Mouse (Mus musculus) Muller cell, postnatal 12 days (primary cell): Measurements from ENCODE around the gene Gclc.
"Not testable (repeated sequence)": the region's sequence is repeated elsewhere in the genome, so short reads cannot be mapped to it uniquely, and the experiment has no call there.

Experiments used
- DNase-seq: peaks from one replicate; pipeline ENCODE4 v3.0.0-alpha.2; 2015; ENCODE audit errors: inconsistent ontology term

Gene Gclc

DNA sequence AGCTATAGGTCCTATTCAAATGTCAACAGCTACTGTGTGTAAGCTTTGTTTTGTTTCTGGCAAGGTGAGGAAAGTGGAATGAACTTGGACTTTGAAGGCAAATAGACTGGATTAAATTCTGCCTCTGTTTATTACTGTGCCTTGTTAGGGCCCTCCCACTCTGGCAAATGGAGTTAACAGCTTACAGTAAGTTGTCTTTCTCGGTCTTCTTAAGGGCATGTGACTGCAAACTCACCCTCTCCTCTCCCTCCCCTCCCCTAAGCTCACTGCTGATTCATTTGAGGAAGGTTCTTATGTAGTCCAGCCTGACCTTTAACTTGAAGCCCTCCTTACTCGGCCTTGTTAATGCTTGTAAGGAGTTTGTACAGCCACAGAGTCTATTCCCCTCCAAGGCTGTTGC, 8.0 kb upstream of the Gclc start:
- DNase-seq, result no peak

DNA sequence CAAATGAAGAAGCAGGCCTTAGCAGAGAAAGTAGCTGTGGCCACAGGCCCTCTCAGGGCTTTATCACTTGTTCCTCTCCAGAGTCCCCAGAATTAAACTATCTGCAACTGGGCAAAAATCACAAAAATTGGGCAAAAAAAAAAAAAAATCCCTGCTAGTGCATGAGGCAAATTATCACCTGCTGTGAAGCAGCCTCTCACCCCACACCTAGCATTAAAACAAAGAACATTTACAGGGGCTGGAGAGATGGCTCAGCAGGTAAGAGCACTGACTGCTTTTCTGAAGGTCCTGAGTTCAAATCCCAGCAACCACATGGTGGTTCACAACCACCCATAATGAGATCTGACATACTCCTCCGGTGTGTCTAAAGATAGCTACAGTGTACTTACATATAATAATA, 6.0 kb upstream of the Gclc start:
- DNase-seq, result not testable (repeated sequence)

DNA sequence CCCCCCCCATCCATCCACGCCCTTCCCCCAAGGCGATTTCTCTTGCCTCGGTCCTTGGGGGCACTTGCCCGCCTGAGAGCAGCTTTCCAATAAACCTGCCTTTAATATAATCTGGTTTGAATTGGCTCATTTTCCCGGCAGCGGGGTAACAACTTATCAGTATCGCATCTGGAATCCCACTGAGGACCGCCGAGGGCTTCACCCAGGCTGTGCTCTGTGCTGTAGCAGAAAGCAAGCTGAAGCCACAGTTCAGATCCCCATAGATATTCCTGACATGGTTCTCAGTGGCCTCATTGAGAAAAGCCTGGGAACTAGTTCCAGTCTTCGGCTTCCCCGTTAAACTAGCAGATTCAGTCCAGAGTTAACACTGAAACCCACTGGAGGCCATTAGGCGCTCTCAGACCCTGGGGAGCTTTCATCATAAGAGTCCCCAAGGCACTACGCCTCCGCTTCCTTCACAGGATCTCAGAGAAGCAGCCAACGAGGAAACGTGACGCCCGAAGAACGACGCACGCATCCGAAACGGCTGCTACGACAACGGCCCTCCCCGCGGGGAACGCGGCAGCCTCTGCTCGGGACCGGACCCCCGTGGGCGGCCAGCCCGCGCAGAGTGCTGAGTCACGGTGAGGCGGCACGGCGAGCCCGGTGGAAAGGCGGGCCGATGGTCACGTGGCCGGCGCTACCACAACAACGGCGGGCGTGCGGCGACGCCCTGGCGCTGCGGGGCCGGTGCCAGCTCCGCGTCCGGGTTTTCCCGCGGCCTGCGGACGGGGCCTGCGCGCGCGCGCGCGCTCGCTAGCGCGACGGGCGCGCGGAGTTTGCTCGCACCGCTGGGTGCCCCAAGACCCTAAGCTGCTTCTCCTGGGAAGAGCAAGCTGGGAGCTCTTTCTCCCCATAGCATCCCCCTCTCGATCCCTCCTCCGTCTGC, 3.9 kb upstream of the Gclc start:
- DNase-seq, result peak; percentile 96

DNA sequence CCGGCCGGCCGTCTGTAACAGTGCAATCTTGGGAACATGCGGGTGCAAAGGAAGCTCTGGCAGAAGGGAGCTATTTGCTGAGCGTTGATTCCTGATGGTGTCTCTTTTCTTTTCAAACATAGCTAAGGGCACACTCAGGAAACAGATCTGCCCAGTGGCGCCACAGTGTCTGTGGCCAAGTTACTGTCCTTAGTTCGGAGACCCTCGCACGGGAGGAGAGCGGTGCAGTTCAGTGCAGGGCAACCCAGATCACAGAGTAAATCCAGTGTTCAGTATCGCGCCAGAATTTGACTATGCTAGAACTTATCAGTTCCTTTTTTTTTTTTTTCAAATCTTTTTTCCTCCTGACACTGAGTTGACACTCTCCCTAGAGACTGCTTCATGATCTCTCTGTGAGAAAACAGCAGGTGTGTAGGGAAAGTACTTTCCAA, 3.2 kb upstream of the Gclc start:
- no peak for DNase-seq

DNA sequence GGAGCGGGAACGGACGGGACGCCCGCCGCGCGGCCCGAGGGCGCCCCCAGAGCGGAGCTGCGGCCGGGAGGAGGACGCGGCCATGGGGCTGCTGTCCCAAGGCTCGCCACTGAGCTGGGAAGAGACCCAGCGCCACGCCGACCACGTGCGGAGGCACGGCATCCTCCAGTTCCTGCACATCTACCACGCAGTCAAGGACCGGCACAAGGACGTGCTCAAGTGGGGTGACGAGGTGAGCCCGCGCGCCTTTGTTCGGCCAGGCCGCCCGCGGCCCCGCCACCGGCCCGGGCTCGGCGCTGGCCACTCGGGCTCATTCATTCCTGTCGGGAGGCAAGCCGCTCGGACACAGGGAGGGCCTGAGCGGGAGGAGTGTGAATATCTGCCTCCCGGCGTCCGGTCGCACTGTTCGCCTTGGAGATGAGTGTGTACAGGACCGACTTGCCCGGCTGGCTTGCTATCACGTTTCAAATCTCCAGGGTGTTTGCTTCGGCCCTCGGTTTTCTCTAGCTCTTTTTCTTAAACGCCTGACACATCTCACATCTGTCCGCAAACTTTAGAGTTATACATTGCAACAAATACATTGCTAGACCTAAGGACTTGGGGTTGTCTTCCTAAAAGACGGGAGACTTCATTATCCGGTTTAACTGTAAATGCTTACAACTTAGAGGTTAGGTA, 530 bp downstream of the Gclc start:
- peak; percentile 85 for DNase-seq

DNA sequence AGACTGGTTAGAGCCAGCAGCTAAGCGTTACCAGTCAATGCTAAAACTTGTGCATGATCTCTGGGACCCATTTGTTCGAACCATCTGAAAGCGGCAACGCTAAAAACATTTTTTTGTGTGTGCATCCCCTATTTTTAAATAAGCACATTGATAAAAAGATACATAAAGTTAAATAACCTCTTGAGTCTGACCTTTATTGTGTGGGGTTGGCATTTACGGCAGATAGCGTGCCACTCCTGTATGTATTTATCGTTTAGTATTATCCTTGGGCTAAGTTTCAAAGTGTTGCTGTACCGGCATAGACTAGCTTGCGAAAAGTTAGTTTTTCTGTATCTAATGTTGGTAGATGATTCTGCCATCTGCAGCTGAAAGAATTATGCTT, 1.1 kb downstream of the Gclc start:
- DNase-seq, result peak; percentile 42

DNA sequence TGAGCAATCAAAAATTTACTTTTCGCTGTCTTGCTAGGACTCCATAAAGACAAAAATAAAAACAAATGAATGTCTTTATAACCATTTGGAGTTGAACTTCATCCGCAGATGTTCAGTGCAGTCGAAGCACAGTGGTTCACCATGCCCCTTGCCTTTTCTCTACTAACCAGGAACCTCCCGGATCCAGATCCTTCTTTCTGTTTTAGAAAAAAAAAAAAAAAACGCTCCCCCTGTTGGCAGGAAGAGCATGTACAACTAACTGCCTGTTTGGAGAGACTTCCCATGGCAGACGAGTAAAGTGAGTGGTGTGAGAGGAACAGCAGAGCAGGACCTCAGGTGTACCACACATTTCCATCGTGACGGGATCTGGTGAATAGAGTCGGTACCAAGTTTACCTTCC, 1.7 kb downstream of the Gclc start:
- DNase-seq, result peak; percentile 58

DNA sequence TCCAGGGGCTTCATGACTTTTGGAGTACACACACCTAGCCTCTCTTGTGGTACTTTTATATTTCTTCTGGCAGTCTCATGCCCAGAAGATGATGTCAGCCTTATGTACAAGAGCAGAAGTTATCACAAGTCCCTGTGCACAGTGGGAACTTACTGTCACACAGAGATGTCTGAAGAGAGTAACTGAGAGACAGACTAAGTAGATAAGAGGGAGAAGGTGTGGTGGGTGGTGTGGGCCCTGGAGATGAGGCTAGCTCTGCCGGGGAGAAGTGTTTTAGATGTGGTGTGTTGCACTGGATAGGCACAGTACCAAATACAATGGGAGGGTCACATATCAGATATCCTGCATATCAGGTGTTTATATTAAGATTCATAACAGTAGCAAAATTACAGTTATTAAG, 3.0 kb downstream of the Gclc start:
- DNase-seq, result no peak

DNA sequence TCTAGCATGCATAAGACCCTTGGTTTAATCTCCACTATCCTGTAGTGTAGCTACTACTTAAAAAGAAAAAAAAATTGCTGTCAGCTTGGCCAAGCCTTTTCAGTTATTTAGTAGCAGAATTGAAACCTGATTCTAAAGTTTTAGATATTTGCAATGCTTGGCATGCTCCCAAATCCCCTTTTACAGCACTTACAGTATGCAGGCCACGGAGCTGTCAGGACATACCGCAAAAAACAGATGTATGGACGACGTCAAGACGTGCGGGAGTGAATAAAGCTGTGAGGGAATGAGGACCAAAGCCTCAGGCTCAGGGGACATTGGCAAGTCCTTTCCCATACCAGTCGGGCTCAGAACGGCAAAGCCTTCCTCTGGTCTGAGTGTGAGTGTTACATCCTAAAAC, 4.1 kb downstream of the Gclc start:
- DNase-seq, result no peak

DNA sequence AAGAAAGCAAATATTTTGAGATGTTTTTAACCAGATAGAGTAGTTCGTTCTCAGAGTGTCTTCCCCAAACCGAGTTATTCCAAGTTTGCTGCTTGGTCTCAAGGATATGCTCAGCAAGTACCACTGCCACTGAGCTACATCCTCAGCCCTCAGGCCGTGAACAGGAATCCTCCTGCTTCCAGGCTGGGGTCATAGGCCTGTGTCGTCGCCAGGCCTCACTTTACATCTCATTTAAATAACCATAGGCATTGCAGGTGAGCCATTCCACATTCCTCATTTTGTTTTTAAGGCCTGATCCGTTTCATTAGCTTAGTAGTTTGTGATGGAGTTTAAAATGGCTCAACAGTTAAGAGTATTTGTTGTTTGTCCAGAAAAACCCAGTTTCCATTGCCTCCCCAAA, 4.8 kb downstream of the Gclc start:
- no peak for DNase-seq

DNA sequence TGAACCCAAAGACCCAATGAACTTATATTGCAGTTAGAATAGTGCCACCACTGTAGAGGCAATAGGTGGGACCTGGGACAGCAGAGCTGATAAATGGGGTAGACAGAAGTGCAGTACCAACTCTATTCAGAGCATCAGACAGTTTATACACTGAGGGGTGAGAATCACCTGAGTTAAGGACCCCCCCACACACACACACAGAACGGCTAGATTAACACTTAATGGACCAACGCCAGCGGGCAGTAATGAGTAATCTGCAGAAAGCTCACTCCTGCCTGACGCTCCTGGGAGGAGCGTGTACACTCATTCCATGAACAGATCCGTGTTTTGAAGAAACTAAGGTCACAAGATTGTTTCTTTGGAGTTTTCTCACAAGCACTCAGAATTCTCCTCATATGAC, 5.4 kb downstream of the Gclc start:
- no peak for DNase-seq

DNA sequence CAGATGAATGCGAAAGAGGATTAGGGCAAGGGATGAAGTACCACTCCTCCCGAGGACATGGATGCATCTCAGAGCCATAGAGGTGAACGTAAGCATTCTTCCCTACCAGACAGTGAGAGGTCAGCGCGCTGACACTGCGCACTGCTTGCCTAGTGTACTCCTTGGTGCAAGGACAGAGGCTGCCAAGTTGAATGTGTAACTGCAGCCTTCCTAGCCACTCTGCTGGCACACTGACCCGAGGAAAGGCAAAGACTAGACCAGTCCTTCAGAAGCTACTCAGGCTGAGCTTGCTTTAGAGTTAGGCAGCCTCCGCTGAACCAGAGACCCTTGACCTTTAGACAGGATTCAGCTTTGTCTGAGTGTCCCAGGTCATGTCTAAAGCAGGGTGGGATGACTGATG, 11.9 kb downstream of the Gclc start:
- no peak for DNase-seq

DNA sequence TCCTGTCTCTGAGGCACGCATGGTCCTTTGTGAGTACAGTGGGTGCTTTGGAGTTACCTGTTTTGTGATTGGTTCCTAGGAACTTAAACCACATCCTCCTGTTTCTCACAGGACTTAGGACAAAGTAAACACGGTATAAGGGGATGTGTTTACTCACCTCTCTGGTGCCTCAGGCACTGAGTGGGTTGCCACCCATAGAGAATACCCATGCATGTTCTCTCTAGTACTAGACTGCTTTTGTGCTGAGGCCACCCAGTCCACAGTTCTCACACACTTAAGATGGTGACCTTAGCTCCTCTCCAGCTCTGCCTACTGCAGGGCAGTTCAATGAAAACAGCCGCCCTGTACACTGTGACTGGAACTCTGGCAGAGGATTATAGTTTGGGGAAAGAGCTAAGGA, 12.4 kb downstream of the Gclc start:
- DNase-seq, result no peak

DNA sequence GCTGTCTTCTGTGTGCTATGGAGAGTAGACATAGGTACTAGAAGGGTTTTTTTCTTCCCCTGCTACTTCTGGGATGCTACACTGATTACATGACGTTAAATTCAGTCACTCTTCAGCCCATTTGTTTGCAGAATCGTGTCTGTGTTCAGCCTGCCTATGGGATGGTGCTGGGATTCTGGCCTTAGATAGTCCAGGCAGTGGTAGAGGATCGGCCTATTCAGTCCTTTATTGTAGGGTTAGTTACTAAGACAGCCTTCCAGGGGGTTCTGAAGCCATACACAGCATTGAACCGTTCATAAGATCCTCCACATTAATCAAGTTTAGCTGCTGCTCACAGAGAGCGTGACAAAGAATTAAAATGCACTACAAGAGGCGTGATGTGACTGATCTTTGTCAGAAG, 16.6 kb downstream of the Gclc start:
- DNase-seq, result no peak

DNA sequence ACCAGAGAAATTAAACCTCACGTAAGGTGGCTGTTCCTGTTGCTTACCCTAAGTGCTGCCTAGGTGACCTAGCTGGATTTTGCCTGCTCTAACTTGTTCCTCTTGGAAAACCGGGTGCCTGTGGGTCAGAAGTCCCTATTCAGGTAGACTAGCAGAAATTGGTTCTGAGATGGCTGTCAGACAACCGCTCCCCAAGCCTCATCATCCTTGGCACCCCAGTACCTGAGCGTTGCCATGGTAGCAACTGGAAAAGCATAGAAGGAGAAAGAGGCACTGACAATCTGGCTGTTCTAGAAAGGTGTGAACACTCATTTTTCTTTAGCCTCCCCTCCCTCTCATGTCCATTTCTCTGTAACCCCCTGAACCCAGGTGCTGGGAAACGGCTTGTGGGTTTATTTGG, 17.0 kb downstream of the Gclc start:
- DNase-seq, result no peak

DNA sequence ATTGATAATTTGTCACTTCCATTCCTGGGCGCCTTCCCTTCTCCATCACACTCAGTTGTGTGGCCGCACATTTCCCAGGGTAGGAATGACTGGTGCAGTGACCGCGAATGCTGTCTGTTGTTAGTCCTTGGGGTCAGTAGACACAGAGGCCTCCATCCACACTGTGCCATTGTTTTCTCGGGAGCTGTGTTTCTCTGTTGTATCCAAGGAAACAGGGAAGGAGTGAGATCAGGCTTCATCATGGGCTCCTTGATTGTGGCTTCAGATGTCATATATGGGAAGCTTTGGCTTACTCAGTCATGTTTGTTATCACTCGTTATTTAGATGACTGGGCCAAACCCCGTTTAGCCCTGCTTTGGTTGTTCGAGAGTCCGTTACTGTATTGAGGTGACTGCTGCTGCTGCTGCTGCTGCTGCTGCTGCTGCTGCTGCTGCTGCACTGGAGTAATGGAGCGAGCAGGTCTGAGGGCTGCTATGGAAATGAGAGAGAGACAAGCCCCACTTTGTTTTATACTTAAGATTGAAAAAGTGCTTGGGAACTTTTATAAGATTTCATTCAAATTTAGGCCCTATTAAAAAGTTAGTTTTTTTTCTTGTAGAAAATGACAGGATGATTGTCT, 17.5 kb downstream of the Gclc start:
- DNase-seq, result peak; percentile 87

DNA sequence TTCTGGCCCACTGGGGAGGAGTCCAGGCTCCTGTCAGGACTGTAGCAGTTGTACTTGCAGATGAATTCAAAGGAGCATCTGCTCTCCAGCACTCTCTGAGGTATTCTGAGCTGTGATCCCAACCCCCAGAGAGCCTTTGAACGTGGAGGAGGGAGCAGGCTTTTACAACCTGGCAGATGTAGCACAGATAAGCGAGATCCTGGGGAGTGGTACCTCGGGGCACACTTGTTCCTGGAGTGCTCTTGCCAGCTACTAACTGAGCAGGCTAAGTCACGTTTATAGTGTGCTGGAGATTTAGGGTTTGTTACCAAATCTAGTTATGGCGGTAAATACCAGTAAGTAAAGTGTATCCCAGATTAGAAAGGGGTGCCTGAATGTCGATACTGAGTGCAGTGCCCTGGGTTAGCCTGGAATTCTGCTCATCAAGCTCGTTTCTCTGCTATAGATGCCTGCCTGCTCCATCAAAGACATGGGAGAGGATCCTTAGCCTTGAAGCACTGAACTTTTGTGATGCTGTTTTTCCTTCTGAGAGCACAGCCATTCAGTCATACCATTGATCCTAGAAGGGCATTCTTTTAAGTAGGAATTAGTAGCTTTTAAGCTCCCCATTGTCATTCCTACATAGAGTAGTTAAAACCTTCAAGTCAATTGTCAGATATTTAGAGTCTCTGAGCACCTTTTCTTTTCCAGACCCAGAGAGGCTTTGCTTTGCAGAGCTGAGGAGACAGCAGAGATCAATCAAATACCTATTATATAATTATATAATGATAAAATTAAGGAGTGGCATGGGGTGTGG, 22.6 kb downstream of the Gclc start:
- DNase-seq, result no peak

DNA sequence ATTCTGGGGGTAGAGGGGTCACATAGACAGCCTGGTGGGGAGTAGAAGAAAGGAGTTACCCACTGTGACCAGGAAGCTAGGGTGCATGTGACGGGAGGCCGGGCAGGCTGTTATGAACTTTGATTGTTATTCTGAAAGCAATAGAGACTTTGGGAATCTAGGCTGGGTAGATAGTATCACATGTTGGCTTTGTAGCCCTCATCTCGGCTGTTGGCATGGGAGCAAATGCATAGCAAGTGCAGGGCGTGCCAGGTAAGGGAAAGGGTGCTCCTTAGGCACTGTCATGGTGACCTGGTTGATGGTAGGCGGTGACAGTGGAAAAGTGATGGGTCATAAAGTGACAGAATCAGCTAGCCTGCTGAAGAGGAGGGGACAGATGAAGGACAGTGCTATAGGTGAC, 23.3 kb downstream of the Gclc start:
- no peak for DNase-seq

DNA sequence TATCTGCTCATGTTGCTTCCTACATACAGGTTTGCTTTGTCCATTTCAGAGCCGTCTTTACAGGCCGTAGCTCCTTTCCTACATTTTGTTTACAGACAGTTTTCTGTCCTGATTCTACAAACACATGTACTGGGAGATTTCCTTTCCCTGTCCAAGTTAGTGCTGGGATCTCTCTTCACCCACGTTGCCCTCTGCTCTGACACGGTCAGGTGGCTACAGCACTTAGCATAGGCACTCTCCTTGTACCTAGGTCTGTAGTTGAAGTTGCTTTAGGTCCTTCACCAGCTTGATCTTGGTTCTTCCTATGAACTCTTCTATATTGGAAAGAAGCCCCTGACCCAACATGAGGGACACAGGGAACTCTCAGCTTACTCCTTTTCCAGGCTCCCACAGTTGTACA, 25.4 kb downstream of the Gclc start:
- DNase-seq, result no peak

DNA sequence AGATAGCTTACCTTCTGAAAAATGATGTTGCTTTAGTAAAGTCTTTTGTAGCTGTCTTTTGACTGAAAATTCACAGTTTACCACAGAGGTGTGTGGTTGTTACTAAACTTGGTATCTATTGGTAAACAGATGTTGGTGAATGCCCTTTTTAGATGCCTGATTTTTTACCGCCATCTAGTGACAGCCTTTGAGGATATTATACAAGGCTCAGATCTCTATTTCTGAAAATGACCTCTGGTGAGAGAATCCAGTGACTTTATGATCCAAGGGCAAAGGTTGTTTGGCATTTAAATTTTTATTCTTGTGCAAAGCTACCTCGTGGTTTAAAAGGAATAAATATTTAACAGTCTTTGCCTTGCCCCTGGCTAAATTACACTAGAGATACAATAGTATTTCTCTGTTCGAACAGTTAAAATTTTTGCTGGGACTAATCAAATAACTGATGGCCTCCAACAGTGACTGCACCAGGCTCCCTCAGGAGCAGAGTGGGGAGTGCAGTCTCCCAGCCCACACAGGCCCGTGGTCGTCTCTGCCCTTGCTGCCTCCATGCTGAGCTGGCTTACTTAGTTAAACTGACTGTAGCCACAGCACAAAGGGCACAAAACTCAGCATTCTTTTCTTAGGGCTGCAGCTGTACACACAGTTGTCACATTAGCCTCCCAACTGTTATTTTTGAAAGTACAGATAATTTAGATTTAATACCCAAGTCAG, 27.3 kb downstream of the Gclc start:
- no peak for DNase-seq

DNA sequence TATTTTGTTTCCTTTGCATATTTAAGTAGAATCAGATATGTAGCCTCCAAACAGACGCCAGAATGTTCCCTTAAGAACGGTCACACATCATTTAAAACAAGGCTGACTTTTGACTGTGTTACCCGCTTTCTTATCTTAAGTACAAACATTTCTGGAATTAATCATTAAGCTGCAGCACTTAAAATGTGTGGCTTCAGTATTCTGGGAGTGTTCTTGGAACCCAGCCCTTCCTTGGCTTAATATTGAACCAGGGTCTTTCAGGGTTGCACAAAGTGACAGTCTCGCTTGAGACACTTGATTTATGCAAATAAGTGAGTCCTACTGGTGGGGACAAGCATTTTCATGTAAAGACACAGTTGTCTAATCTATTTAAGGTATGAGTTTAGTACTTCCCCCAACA, 27.9 kb downstream of the Gclc start:
- DNase-seq, result no peak
